Mouse (Mus musculus) neural tube, embryonic 15.5 days (tissue): ENCODE results near the gene Mcfd2. TPM values are rescaled to one million over a fixed set of nuclear protein-coding genes. Genes with fewer than 3 reads are reported as not detected.

Source experiments
- ATAC-seq: fragments of 200-750 bp; cut with Nextera tagmentation; 2 replicates; pipeline ENCODE4 v1.8.0; 2017; ENCODE audit warnings: mild to moderate bottlenecking, moderate TSS enrichment, moderate library complexity; ENCODE audit not compliant: low FRiP score
- H3K27ac ChIP-seq: fragments of 300-500 bp; sonication (generic); replicated peaks from 2 replicates; pipeline ENCODE4 v1.5.1; 2015; ENCODE audit warnings: mild to moderate bottlenecking, inconsistent platforms
- H3K27me3 ChIP-seq: fragments of 300-500 bp; sonication (generic); replicated peaks from 2 replicates; pipeline ENCODE4 v1.6.1; 2015; ENCODE audit warnings: inconsistent platforms
- H3K36me3 ChIP-seq: fragments of 300-500 bp; sonication (generic); 2 replicates; pipeline ENCODE4 v1.6.1; 2015; ENCODE audit warnings: inconsistent platforms
- H3K4me1 ChIP-seq: fragments of 300-500 bp; sonication (generic); 2 replicates; pipeline ENCODE4 v1.6.1; 2015; ENCODE audit warnings: inconsistent platforms
- H3K4me2 ChIP-seq: fragments of 300-500 bp; sonication (generic); 2 replicates; pipeline ENCODE4 v1.6.1; 2015; ENCODE audit warnings: inconsistent platforms, mild to moderate bottlenecking, moderate library complexity
- H3K4me3 ChIP-seq: fragments of 300-500 bp; sonication (generic); replicated peaks from 2 replicates; pipeline ENCODE4 v1.5.1; 2015; ENCODE audit warnings: mild to moderate bottlenecking, inconsistent platforms
- H3K9ac ChIP-seq: fragments of 300-500 bp; sonication (generic); replicated peaks from 2 replicates; pipeline ENCODE4 v1.6.1; 2015; ENCODE audit warnings: mild to moderate bottlenecking, inconsistent platforms
- H3K9me3 ChIP-seq: fragments of 300-500 bp; sonication (generic); replicated peaks from 2 replicates; pipeline ENCODE4 v1.6.1; 2016; ENCODE audit warnings: inconsistent platforms
- WGBS: fragments of 180-500 bp; shearing (Covaris S2); methylation state at CpG from one replicate; pipeline ENCODE4 v1.1.7; 2015; ENCODE audit warnings: mixed read lengths; 5-methylcytosine and 5-hydroxymethylcytosine counted together
- polyA plus RNA-seq: library from polyadenylated mRNA; unstranded; fragments of >200 nt; fragmentation: Nextera tagmentation; extraction: Ambion mirVana; gene quantifications from 2 replicates; pipeline ENCODE4 v1.2.1, GENCODE M21; 2015

The Mcfd2 gene
- polyA plus RNA-seq, 1 experiment from 2014 or later: 45.3 TPM

- no peak overlapping the region for H3K27ac ChIP-seq
- H3K4me2 ChIP-seq: no peak overlapping the region
- ATAC-seq: no peak
- H3K4me1 ChIP-seq: peaks cover 20% of the 10 kb centered on the region
- H3K9me3 ChIP-seq: no peaks in the 10 kb centered on the region
- peaks cover 15% of the 10 kb centered on the region for H3K27me3 ChIP-seq
- H3K9ac ChIP-seq: no peak overlapping the region
- no peak overlapping the region for H3K4me3 ChIP-seq
- H3K36me3 ChIP-seq: no peaks in the 10 kb centered on the region
- 66% methylated on average over 8 of the region's 8 CpGs for WGBS
These were observed 21.6 kb upstream of the Mcfd2 start for GRCm38 (mm10) chr17:87287197-87287777.

GRCm38 (mm10) chr17:87286481-87287143, 20.9 kb upstream of the Mcfd2 start:
- H3K9ac ChIP-seq: no peak overlapping the region
- H3K4me3 ChIP-seq: no peak overlapping the region
- H3K27me3 ChIP-seq: peaks cover 15% of the 10 kb centered on the region
- no peak overlapping the region for H3K27ac ChIP-seq
- 76% methylated on average over 8 of the region's 8 CpGs for WGBS
- no peaks in the 10 kb centered on the region for H3K36me3 ChIP-seq
- no peaks in the 10 kb centered on the region for H3K9me3 ChIP-seq
- H3K4me2 ChIP-seq: no peak overlapping the region
- ATAC-seq: no peak
- peaks cover 27% of the 10 kb centered on the region for H3K4me1 ChIP-seq

DNA sequence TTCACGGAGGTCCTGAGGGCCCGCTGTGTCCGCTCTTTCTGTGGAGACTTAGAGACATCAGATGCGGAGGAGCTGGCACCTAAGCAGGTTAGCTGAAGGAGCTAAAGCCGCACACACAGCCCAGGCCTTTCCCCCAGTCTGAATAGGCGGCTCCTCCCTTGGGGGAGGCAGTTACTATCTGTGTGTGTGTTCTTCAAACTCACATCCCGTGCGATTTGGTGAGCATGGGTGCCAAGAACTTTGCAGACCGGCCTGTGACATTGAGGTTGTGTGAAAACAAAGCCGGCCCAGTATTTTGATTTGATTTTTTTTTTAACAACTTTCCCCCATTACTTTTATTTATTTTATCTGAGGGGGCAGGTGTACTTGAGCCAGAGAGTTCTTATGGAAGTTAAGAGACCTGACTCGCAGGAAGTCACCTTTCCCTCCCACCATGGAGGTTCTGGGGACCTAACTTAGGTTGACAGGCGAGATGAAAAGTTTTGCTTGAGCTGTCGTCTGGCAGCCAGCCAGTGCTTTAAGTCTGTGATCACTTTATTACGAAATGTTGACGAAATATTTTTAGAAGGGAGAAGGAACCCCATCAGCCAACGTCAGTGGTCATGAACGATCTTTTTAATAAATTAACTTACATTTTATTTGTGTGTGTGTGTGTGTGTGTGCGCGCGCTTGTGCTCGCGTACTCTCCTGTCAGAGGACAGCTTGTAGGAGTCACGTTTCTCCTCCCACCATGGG, 20.2 kb upstream of the Mcfd2 start:
- no peaks in the 10 kb centered on the region for H3K9me3 ChIP-seq
- peaks cover 33% of the 10 kb centered on the region for H3K4me1 ChIP-seq
- no peak overlapping the region for H3K4me3 ChIP-seq
- H3K27me3 ChIP-seq: peaks cover 15% of the 10 kb centered on the region
- no peak overlapping the region for H3K9ac ChIP-seq
- ATAC-seq: no peak
- H3K4me2 ChIP-seq: no peak overlapping the region
- no peak overlapping the region for H3K27ac ChIP-seq
- no peaks in the 10 kb centered on the region for H3K36me3 ChIP-seq
- 81% methylated on average over 23 of the region's 23 CpGs for WGBS

DNA sequence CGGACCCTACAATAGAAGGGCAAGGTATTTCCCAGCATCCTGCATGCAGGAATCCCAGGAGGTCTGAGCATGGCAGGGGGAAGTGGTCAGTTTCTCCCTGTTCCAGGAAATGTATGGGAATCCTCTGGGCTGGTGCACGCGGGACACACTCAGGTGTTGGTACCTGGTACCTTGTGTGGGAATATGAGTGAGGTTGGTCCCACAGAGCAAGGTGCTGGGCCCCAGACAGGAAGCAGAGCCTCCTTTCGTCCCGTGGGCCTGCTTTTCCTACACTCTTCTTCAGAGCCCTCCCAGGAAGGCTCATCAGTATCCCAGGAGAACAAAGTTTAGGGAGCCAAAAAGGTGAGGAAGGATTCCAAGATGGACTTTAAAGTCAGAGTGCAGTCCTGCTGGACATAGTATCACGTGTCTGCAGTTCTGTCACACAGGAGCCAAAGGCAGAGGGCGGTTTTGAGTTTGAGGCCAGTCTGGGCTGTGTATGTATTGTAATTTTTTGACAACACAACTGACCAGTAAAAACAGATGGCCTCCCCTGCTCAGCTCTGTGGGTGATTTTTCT, 18.8 kb upstream of the Mcfd2 start:
- Histone ChIP-seq H3K27me3 (peaks cover 15% of the 10 kb centered on the region), H3K4me3 (peak overlapping the region; percentile 69; the same call in 1 of the 2 replicates), H3K9ac (no peak overlapping the region), H3K36me3 (no peaks in the 10 kb centered on the region), H3K4me2 (peak overlapping the region; percentile 87), H3K4me1 (peaks cover 33% of the 10 kb centered on the region), H3K9me3 (no peaks in the 10 kb centered on the region), H3K27ac (no peak overlapping the region)
- no peak for ATAC-seq
- 64% methylated on average over 7 of the region's 7 CpGs for WGBS

DNA sequence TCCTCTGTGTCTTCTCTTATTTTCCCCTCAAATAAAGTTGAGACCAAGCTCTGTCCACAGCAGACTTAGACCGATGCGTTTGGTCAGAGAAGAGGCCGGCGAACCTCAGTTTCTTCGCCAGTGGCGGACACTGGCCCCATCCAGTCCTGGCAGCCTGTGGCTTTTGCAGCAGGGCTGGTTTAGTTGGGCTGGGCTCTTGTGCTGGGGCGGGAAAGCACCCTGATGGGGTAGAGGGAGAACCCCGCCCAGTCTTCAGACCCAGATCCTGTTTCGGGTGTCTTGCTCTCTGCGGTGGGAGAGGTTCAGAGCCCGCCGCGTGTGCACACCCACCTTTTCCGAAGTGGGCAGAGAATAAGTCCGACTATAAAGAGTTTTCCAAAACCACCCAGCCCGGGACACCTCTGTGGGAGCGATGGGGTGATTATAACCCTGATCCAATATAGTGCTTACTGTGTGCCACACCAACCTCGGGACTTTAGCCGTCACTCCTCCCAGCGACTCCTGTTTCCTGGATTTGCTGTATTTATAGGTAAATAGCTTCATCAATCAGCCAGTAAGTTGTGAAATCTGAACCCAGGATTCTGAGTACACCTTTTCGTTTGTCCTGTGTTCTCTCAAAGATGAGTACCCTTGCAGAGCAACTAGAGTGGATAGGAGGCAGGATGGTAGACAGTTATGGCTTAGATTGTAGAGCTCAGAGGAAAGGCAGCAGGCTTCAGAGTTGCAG, 18.2 kb upstream of the Mcfd2 start:
- Histone ChIP-seq H3K27ac (no peak overlapping the region), H3K27me3 (peaks cover 15% of the 10 kb centered on the region), H3K9me3 (no peaks in the 10 kb centered on the region), H3K4me3 (peak overlapping the region; percentile 69), H3K4me2 (peak overlapping the region; percentile 87), H3K36me3 (no peaks in the 10 kb centered on the region), H3K9ac (peak overlapping the region; percentile 78), H3K4me1 (peaks cover 33% of the 10 kb centered on the region)
- WGBS: 7% methylated on average over 21 of the region's 21 CpGs
- no peak for ATAC-seq

- Histone ChIP-seq H3K9ac (peak overlapping the region; percentile 78), H3K27ac (peak overlapping the region; percentile 87), H3K27me3 (peaks cover 15% of the 10 kb centered on the region), H3K4me2 (peak overlapping the region; percentile 87), H3K9me3 (no peaks in the 10 kb centered on the region), H3K4me1 (peaks cover 33% of the 10 kb centered on the region), H3K4me3 (peak overlapping the region; percentile 69), H3K36me3 (no peaks in the 10 kb centered on the region)
- ATAC-seq: peak; percentile 62
- WGBS: under 1% methylated on average over 53 of the region's 56 CpGs
These were observed 17.5 kb upstream of the Mcfd2 start for GRCm38 (mm10) chr17:87283055-87283754.

DNA sequence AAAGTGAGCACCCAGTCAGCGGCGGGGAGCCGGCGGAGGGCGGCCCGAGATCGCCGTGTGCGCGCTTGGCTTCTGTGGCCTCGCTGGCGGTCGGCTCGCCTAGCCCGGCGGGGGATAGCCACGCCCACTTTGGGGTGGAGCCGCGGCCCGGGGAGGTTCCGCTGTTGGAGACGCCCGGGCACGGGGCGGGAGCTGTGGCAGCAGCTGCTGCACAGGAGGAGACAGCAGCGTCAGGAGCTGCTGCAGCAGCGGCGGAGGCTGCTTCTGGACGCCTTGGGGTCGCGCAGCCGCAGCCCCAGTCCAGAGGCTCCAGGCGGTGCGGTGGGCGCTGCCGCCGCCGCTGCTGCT, 16.9 kb upstream of the Mcfd2 start, which contains the start of gene Ttc7:
Gene Ttc7 (plus strand): TSS at position 181 of the 348 bp plus-strand sequence.
- no peaks in the 10 kb centered on the region for H3K36me3 ChIP-seq
- under 1% methylated on average over 30 of the region's 38 CpGs for WGBS
- H3K9ac ChIP-seq: peak within 1 kb of the TSS; percentile 78
- peaks cover 33% of the 10 kb centered on the region for H3K4me1 ChIP-seq
- no peaks in the 10 kb centered on the region for H3K9me3 ChIP-seq
- H3K27me3 ChIP-seq: peaks cover 15% of the 10 kb centered on the region
- peak within 1 kb of the TSS; percentile 87 for H3K4me2 ChIP-seq
- peak; percentile 94 for ATAC-seq
- H3K4me3 ChIP-seq: peak within 1 kb of the TSS; percentile 69
- peak within 1 kb of the TSS; percentile 87 for H3K27ac ChIP-seq

DNA sequence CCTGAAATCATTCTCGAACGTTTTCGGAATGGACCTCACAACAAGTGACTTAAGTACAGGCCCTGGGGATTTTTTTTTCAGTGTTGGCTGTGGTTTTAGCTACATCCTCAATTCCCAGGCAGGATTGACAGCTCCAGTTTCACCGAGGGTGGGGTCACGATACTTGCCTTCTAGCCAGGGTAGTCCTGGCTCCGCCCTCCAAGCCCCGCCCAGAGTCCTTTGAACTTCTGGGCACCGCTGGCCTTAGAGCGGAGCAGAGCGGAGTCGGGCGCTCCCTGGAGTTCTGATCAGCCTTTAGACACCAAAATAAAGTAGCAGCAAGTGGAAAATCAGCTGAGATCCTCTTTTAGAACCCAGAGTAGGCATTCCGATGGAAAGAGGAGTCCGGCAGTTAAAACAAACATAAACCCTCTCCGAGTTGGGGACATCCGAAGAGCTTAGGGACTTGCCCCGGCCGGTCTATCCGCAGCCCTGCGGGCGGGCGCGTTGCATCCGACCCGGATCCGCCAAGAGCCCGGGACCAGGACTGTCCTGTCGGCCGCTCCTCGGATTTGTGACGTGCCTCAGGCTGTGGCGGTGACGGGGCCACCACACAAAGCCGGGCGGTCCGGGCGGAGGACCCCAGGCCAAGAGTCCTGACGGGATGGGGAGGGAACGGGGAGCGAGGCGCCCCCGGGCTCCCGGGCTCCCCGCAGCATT, 16.4 kb upstream of the Mcfd2 start:
- H3K36me3 ChIP-seq: no peaks in the 10 kb centered on the region
- H3K27me3 ChIP-seq: peaks cover 15% of the 10 kb centered on the region
- no peaks in the 10 kb centered on the region for H3K9me3 ChIP-seq
- peaks cover 33% of the 10 kb centered on the region for H3K4me1 ChIP-seq
- peak overlapping the region; percentile 87 for H3K27ac ChIP-seq
- H3K9ac ChIP-seq: peak overlapping the region; percentile 78
- under 1% methylated on average over 44 of the region's 44 CpGs for WGBS
- peak overlapping the region; percentile 69 for H3K4me3 ChIP-seq
- peak; percentile 74 for ATAC-seq
- peak overlapping the region; percentile 87 for H3K4me2 ChIP-seq

DNA sequence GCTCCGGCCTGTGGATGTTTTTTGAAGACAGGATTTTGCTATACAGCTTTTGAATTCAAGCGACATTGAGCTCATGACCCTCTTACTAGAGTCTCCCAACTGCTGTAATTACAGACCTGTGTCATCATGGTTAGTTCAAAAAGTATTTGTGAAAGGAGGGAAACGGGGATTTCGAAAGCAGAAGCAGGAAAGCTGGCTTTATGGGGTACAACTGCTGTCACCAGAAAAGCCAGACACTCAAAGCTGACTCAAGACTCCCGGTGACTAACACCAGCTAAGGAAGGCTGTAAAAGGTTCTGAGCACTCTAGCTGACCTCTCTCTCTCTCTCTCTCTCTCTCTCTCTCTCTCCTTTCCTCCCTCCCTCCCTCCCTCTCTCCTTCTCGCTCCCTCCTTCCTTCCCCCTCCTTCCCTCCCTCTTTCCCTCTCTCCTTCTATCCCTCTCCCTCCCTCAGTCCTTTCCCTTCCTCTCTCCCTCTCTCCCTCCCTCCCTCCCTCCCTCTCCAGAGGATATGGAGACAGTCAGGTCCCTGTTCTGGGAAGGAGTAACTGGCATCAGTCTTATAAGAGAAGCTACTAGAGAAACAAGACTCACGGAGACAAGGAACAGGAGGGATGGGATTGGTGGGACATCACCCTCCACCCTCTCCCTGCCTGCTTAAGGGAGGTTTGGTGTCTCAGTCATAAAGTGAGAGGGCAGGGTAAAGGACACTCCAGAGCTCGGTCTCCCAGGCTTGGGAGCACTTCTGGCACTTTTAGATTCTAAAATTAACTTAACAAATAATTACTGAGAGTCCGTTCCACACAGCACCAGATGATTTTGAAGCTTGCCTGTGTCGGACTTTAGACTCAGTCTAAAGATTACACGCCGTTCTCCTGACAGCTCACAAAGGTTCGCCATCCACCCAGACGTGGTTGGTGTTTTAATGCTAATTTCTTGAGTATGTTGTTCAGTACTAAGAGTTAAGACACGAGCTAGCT, 9.9 kb upstream of the Mcfd2 start:
- 60% methylated on average over 15 of the region's 15 CpGs for WGBS
- no peak overlapping the region for H3K4me2 ChIP-seq
- H3K4me3 ChIP-seq: no peak overlapping the region
- no peaks in the 10 kb centered on the region for H3K27me3 ChIP-seq
- no peaks in the 10 kb centered on the region for H3K4me1 ChIP-seq
- H3K9me3 ChIP-seq: no peaks in the 10 kb centered on the region
- no peak overlapping the region for H3K27ac ChIP-seq
- no peak for ATAC-seq
- H3K9ac ChIP-seq: no peak overlapping the region
- no peaks in the 10 kb centered on the region for H3K36me3 ChIP-seq

- no peak for ATAC-seq
- H3K27ac ChIP-seq: no peak overlapping the region
- H3K27me3 ChIP-seq: no peaks in the 10 kb centered on the region
- H3K9ac ChIP-seq: no peak overlapping the region
- WGBS: 38% methylated on average over 6 of the region's 6 CpGs
- H3K4me1 ChIP-seq: peaks cover 16% of the 10 kb centered on the region
- no peak overlapping the region for H3K4me3 ChIP-seq
- no peaks in the 10 kb centered on the region for H3K9me3 ChIP-seq
- H3K4me2 ChIP-seq: no peak overlapping the region
- no peaks in the 10 kb centered on the region for H3K36me3 ChIP-seq
These were observed 3.7 kb upstream of the Mcfd2 start for GRCm38 (mm10) chr17:87269454-87269853.
